Mouse (Mus musculus): ENCODE measurements around the gene Cntrl. TPM values are rescaled to one million over a fixed set of nuclear protein-coding genes. Genes with fewer than 3 reads are reported as not detected.

Cntrl gene
- total RNA-seq (2021), result 10 to 100 TPM; 33.3 to 36.4 TPM
- long read RNA-seq, experiment 1, partial matches to known transcripts, result 6 of 11 reads
- long read RNA-seq, experiment 1, other reads (novel, unspliced or antisense), result 4 of 11 reads
- long read RNA-seq, experiment 2, transcript Cntrl-201 (11 exons, 2,734 nt), result major isoform, 5 of 24 reads
- long read RNA-seq, experiment 2, partial matches to known transcripts, result 10 of 24 reads
- long read RNA-seq, experiment 2, other reads (novel, unspliced or antisense), result 9 of 24 reads

GRCm38 (mm10) chr2:35109141-35109923 is at the start of gene Cntrl:
Gene Cntrl (plus strand): TSS chr2:35109492.
- peak; percentile 84 to 93 for DNase-seq (ENCODE audit: low spot score in 2 of 2)

- no peak for DNase-seq (ENCODE audit: low spot score in 2 of 2)
These were observed 49.0 kb upstream of the Cntrl start for GRCm38 (mm10) chr2:35060256-35060655.

- no peak for DNase-seq (ENCODE audit: low spot score in 2 of 2)
These were observed 48.4 kb upstream of the Cntrl start for GRCm38 (mm10) chr2:35060897-35061296.

DNA sequence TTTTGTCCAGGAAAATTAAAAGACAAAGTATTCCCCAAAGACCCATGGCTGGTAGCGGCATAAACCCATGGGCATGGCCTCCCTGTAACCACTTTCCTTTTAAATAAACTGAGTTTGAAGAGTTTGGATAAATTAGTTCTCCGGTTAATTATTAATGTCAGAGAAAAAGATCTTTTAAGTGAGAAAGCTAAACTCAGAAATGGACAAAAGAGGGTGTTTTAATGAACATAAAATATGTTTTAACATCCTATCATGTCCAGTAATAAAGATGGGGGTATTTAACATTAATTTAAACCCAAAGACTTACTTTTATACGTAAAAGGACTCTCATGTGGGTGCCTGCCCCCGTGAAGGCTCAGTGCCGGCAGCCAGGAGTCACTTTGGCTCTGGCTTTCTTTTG is 48.0 kb upstream of the Cntrl start, which contains the start of gene Hc:
Gene Hc (minus strand): TSS at position 101 of the 400 bp plus-strand sequence.
- no peak for DNase-seq (ENCODE audit: low spot score in 2 of 2)

DNA sequence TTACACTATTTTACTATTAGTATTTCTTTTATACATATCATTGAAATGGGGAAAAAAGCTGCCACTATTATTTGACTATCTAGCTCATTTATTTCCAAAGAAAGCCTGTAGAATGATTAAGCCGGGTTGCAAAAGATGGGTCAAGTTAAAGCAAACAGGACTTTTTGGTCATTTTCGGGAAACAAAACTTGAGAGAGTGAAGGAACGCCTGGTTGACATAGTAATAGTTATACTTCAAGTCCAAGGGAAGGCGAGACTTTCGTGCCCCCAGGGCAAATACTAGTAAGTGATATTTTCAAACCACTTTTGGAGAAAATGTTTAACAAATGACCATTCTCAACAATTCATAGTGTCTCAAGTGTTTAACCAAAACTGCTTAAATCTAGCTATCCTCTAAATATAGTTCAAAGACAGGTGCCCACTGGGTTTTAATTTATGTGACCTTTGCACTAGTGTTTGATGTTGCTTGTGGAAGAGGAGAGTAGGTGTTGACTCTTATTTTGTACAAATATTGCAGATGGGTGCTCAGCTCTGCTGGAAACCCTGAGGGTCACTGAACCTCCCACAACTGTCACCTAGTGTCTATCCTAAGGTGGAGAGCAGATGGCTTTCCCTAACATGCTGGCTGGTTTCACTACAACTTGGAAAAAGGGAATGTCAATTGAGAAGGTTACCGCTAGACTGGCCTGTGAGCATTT is 45.8 kb upstream of the Cntrl start:
- DNase-seq (ENCODE audit: low spot score in 2 of 2), result no peak

DNA sequence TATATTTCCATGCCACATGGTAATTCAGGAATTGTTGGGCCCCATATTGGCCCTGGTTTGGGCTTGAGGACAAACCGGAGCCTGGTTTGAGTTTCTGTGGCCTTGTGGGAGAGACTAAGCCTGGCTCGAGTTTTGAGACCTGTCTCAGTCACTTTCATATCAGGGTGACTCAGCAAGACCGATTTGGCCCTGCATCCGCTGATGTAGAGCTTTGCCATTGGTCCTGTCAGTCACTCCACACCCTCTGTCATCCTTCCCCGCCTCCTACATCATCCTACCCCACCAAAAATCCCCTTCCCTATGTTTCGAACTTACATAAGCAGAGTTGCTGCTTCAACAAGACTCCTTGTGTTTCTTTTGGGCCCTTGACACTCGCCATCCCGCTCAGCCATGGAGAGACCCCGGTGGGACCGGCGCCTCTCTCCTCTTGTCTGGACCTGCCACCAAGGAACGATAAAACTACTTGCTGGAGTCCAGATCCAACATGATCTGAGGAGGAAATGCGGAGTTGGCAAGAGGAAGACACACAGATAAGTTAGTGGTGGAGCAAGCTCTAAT is 42.7 kb upstream of the Cntrl start:
- DNase-seq (ENCODE audit: low spot score in 2 of 2), result no peak

- DNase-seq (ENCODE audit: low spot score in 2 of 2), result no peak
These were observed 42.2 kb upstream of the Cntrl start for GRCm38 (mm10) chr2:35067117-35067516.

GRCm38 (mm10) chr2:35069124-35069523 is 40.2 kb upstream of the Cntrl start:
- no peak for DNase-seq (ENCODE audit: low spot score in 2 of 2)

GRCm38 (mm10) chr2:35070275-35070674 is 39.0 kb upstream of the Cntrl start:
- DNase-seq (ENCODE audit: low spot score in 2 of 2), result no peak

DNA sequence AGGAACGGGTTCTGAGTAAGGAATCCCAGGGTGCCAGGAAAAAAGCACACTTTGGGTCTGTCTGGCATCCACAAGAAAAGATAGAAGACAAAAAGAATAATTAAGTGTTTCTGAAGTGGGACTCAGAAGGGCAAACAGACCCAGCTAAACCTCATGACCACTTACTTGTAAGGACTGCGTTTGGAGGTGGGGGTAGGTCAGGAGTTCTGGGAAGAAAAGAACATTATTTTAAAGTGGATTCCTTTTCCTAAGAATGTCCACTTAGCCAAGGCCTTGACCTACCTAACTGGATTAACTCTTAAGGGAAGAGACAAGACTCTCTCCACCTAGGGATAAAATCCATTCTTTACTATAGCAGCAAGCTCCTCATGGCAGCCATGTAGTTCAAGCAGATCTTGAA is 36.7 kb upstream of the Cntrl start:
- DNase-seq (ENCODE audit: low spot score in 2 of 2), result no peak

- no peak for DNase-seq (ENCODE audit: low spot score in 2 of 2)
These were observed 35.0 kb upstream of the Cntrl start for GRCm38 (mm10) chr2:35074328-35074727.

DNA sequence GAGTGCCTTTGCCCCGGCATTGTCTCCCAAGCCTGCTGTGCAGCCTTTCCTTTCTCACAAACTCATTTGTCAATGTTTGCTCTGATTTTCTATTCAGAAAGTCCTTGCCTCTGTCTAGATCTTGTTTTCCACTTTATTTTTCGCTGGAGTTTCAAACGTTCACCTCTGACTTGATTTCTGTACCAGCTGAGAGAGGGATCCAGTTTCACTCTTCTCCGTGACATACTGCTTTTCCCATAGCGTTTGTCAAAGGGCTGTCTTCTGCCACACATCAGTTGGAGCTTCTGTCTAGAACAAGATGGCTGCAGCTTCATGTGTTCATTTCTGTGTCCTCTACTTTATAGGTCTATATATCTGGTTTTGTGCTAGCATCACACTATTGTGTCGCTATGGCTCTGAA is 30.1 kb upstream of the Cntrl start:
- DNase-seq (ENCODE audit: low spot score in 2 of 2), result no peak

DNA sequence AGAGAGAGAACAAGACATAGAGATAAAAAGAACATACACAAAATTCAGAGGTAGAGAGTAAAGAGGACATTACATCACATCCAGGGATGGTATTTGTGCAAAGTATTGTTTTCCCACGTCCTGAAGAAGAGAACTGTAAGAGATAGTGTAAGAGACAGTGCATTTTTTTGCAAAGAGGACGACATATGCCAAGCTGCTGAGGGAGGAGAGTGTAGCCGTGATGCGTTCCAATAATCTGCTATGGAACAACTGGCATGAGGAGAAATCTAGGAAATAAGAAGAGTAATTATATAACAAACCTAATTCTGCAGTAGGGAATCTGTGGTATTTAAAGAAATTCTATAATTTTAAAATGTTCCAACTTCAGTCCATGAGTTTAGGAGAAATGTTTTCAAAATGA is 21.9 kb upstream of the Cntrl start:
- DNase-seq (ENCODE audit: low spot score in 2 of 2), result no peak

- no peak for DNase-seq (ENCODE audit: low spot score in 2 of 2)
These were observed 8.8 kb upstream of the Cntrl start for GRCm38 (mm10) chr2:35100529-35100928.

GRCm38 (mm10) chr2:35101443-35101842 is 7.8 kb upstream of the Cntrl start, which contains the start of gene AI182371:
Gene AI182371 (minus strand): TSS chr2:35101543.
- DNase-seq (ENCODE audit: low spot score in 2 of 2), result no peak

DNA sequence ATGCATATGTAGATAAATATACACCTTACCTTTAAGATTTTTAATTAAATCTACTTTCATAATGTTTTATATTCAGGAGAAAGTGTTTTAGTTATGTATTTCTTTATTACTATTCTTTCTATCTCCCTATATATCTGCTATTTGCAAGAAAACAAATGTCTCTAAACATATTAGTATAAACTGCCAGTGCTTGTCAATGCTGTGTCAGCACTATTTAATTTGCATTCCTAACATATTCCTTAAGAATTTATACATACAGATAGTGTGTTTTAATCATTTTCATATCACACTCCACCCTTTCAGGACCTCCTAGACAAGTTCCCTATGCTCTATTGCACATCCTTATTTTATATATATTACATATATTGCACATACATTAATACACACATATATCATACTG is 6.5 kb upstream of the Cntrl start:
- no peak for DNase-seq (ENCODE audit: low spot score in 2 of 2)

DNA sequence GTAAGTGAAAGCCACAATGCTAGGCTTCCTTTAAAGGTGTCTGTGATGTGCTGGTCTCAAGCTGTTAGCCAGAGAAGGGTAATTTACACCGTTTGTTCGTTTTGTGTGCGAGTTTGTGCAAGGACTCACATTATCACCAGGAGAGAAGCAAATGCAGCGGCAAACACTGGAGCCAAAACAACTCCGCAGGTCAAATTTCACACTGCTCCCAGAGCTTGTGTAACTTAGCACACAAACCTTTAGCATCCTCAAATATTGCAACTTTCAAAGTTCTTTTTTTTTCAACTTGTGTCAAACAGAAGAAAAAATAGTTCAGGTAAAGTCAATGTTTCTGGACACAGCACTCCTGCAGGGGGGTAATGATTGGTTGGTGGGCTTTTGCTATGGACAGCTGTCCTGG is 5.7 kb upstream of the Cntrl start:
- no peak for DNase-seq (ENCODE audit: low spot score in 2 of 2)

DNA sequence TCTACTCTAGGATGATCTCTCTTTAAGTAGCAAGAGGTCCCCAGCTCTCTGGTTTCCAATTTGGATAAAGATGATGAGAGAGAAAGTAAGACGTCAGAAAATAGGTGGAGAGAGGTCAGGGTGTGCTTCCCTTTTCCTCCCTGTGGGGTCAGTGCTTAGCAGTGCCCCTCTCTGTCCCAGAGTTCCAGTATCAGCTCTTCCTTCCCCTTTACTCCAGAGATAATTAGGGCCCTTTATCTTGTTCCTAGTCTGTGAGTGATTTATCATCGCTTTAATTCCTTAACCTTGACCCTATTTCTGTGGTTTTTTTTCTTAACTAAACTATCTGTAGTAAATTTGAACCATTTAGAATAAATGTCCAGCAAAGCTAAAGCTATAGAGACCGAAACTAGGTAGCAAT is 4.4 kb upstream of the Cntrl start:
- DNase-seq (ENCODE audit: low spot score in 2 of 2), result no peak

GRCm38 (mm10) chr2:35107984-35108635 is 1.2 kb upstream of the Cntrl start:
- DNase-seq (ENCODE audit: low spot score in 2 of 2), result no peak

GRCm38 (mm10) chr2:35108712-35109111 is 580 bp upstream of the Cntrl start:
- no peak for DNase-seq (ENCODE audit: low spot score in 2 of 2)

GRCm38 (mm10) chr2:35109924-35110304 is 622 bp downstream of the Cntrl start:
- DNase-seq (ENCODE audit: low spot score in 2 of 2), result no peak
